Mouse (Mus musculus): ENCODE data around the gene Ear6. TPM values are rescaled to one million over a fixed set of nuclear protein-coding genes. Genes with fewer than 3 reads are reported as not detected.
"Not testable (repeated sequence)": the region's sequence is repeated elsewhere in the genome, so short reads cannot be mapped to it uniquely, and the experiment has no call there.

The Ear6 gene
- not detected for total RNA-seq (2021)
- long read RNA-seq = 0 reads

GRCm38 (mm10) chr14:51853399-51853798 lies at the start of gene Ear6:
TSS of gene Ear6 (plus strand) at chr14:51853699.
- peak in 1 of 2 experiments; percentile 9 for DNase-seq (ENCODE audit: low spot score in 2 of 2)

GRCm38 (mm10) chr14:51826625-51827024 lies 26.9 kb upstream of the Ear6 start:
- no peak for DNase-seq (ENCODE audit: low spot score in 2 of 2)

- DNase-seq (ENCODE audit: low spot score in 2 of 2) = peak in 1 of 2 experiments; percentile 18
These were observed 25.7 kb upstream of the Ear6 start for GRCm38 (mm10) chr14:51827842-51828241.

GRCm38 (mm10) chr14:51829188-51829587 lies 24.3 kb upstream of the Ear6 start:
- no peak for DNase-seq (ENCODE audit: low spot score in 2 of 2)

- not testable (repeated sequence) for DNase-seq (ENCODE audit: low spot score in 2 of 2)
These were observed 15.0 kb upstream of the Ear6 start for GRCm38 (mm10) chr14:51838480-51838879.

- DNase-seq (ENCODE audit: low spot score in 2 of 2) = no peak
These were observed 11.2 kb upstream of the Ear6 start for GRCm38 (mm10) chr14:51842250-51842649.

- no peak for DNase-seq (ENCODE audit: low spot score in 2 of 2)
These were observed 10.7 kb upstream of the Ear6 start for GRCm38 (mm10) chr14:51842781-51843180.

- DNase-seq (ENCODE audit: low spot score in 2 of 2) = no peak
These were observed 9.6 kb upstream of the Ear6 start for GRCm38 (mm10) chr14:51843882-51844281.

GRCm38 (mm10) chr14:51846566-51846965 lies 6.9 kb upstream of the Ear6 start:
- no peak for DNase-seq (ENCODE audit: low spot score in 2 of 2)

- not testable (repeated sequence) for DNase-seq (ENCODE audit: low spot score in 2 of 2)
These were observed 2.5 kb upstream of the Ear6 start for GRCm38 (mm10) chr14:51851006-51851405.

- not testable (repeated sequence) for DNase-seq (ENCODE audit: low spot score in 2 of 2)
These were observed 1.8 kb downstream of the Ear6 start for GRCm38 (mm10) chr14:51855280-51855679.

GRCm38 (mm10) chr14:51863603-51864002 lies 10.1 kb downstream of the Ear6 start:
- DNase-seq (ENCODE audit: low spot score in 2 of 2) = not testable (repeated sequence)

GRCm38 (mm10) chr14:51870756-51871155 lies 17.3 kb downstream of the Ear6 start:
- no peak for DNase-seq (ENCODE audit: low spot score in 2 of 2)

GRCm38 (mm10) chr14:51871741-51872140 lies 18.2 kb downstream of the Ear6 start:
- DNase-seq (ENCODE audit: low spot score in 2 of 2) = no peak

GRCm38 (mm10) chr14:51877517-51877916 lies 24.0 kb downstream of the Ear6 start:
- no peak for DNase-seq (ENCODE audit: low spot score in 2 of 2)

- peak; percentile 14 to 74 for DNase-seq (ENCODE audit: low spot score in 2 of 2)
These were observed 30.1 kb downstream of the Ear6 start for GRCm38 (mm10) chr14:51883527-51884030.

GRCm38 (mm10) chr14:51884031-51884544 lies 30.6 kb downstream of the Ear6 start:
- no peak for DNase-seq (ENCODE audit: low spot score in 2 of 2)

GRCm38 (mm10) chr14:51884598-51885331 lies 31.3 kb downstream of the Ear6 start, which contains the start of gene Mettl17:
TSS of gene Mettl17 (plus strand) at chr14:51884842.
- DNase-seq (ENCODE audit: low spot score in 2 of 2) = peak; percentile 88 to 95

- no peak for DNase-seq (ENCODE audit: low spot score in 2 of 2)
These were observed 32.6 kb downstream of the Ear6 start for GRCm38 (mm10) chr14:51886051-51886450.

GRCm38 (mm10) chr14:51889833-51890232 lies 36.3 kb downstream of the Ear6 start:
- DNase-seq (ENCODE audit: low spot score in 2 of 2) = no peak

GRCm38 (mm10) chr14:51892191-51892939 lies 38.9 kb downstream of the Ear6 start, which contains the start of gene Slc39a2:
TSS of gene Slc39a2 (plus strand) at chr14:51892889.
- DNase-seq (ENCODE audit: low spot score in 2 of 2) = no peak
